Comparison of ENCODE assay signal across 8 mouse cellular contexts in the genomic region with DNA sequence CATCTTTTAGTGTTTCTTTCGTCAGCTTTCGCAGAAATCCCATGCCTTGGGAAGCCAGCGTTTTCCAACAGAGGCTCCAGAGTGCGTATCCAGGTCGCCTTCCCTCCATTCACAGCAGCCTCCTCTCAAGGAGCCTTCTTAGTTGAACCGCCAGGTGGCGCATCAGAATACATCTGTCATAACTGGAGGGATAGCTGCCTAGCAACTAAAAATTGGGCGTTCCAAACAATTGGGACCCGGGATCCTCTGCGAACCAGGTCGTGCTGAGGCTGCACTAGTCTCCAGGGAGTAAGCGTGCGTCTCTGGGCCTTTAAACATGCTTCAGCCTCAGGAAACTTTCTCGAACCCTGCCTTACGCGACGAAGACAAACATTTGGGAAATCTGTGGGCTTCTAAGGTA. TPM values are rescaled to one million over a fixed set of nuclear protein-coding genes. Genes with fewer than 3 reads are reported as not detected.
DNase-seq lines count a peak whose midpoint lies in the region; ATAC-seq lines count a peak whose summit lies in the region.

No protein-coding gene starts in this region.

- 4% methylated on average over 17 of the region's 17 CpGs for WGBS in intestine, embryonic 14.5 days

- H3K27me3 ChIP-seq in intestine, embryonic 14.5 days (replicated peaks; ENCODE audit: control insufficient read depth, insufficient read depth, low read length) = peaks cover 19% of the 10 kb centered on the region

- peaks cover 7% of the 10 kb centered on the region; the same call in 1 of the 2 replicates for H3K4me1 ChIP-seq in intestine, embryonic 14.5 days (replicated peaks; ENCODE audit: control insufficient read depth, insufficient read depth, low read length)

- peak; percentile 56 for ATAC-seq in intestine, embryonic 14.5 days (replicated peaks; ENCODE audit: low FRiP score, low TSS enrichment, low read depth)

- 0 out of 2 replicates have a peak overlapping the region, but pooled peaks have one; percentile 2 for H3K4me3 ChIP-seq in intestine, embryonic 14.5 days (ENCODE audit: low read depth, low read length)

- no peaks in the 10 kb centered on the region for H3K36me3 ChIP-seq in intestine, embryonic 14.5 days (ENCODE audit: control insufficient read depth, insufficient read depth, low read length)

- H3K4me2 ChIP-seq in intestine, embryonic 14.5 days (ENCODE audit: low read length) = peak overlapping the region; percentile 42

- H3K9me3 ChIP-seq in intestine, embryonic 14.5 days (ENCODE audit: control insufficient read depth, low read length) = no peaks in the 10 kb centered on the region

- H3K27ac ChIP-seq in intestine, embryonic 14.5 days (ENCODE audit: low read depth) = no peak overlapping the region

- no peak overlapping the region for H3K9ac ChIP-seq in intestine, embryonic 14.5 days (ENCODE audit: low read length)

- peak; percentile 78 to 79 for DNase-seq in adrenal gland, adult 18-20 months (ENCODE audit: low spot score in 2 of 2)
- peak; percentile 95 for DNase-seq in embryo, embryonic 10.5 days (ENCODE audit: low spot score)
- peak; percentile 69 for DNase-seq in gastrocnemius, postnatal 25 days
- DNase-seq in intestine, embryonic 14.5 days (ENCODE audit: low spot score) = peak; percentile 89
- DNase-seq in left cerebral cortex, postnatal 14 days (ENCODE audit: low spot score in 2 of 2) = peak; percentile 92 to 94
- peak; percentile 93 for DNase-seq in mesoderm, embryonic 11.5 days (ENCODE audit: low read depth, low spot score)
- peak; percentile 87 for DNase-seq in right cerebral cortex, postnatal 25 days
- DNase-seq in urinary bladder, postnatal 36 days (ENCODE audit: low spot score in 2 of 2) = peak; percentile 75 to 77

- intact Hi-C loops in left cerebral cortex, postnatal 14 days (cut with DNase I) = no loop called here

RNA-seq across cellular contexts. Expression of gene 5330417C22Rik, which starts 1.0 kb away (rescaled TPM):
- total RNA-seq in adrenal gland, adult 18-20 months (2021) = 1 to 10 TPM; 1.8 to 4.0 TPM
- not detected for total RNA-seq in gastrocnemius, postnatal 25 days (2021)
- polyA plus RNA-seq in intestine, embryonic 14.5 days (2014; fragmentation: Nextera tagmentation; extraction: Ambion mirVana) = 1.2 and 9.5 TPM in 2 replicates
- total RNA-seq in left cerebral cortex, postnatal 14 days (2021) = 10 to 100 TPM; 26.9 to 31.9 TPM

RNA-seq across cellular contexts. Expression of gene 1700013F07Rik, which starts 3.4 kb away (rescaled TPM):
- not detected for total RNA-seq in adrenal gland, adult 18-20 months (2021)
- not detected for total RNA-seq in gastrocnemius, postnatal 25 days (2021)
- not detected in 2 replicates for polyA plus RNA-seq in intestine, embryonic 14.5 days (2014; fragmentation: Nextera tagmentation; extraction: Ambion mirVana)
- total RNA-seq in left cerebral cortex, postnatal 14 days (2021) = 1 to 10 TPM; 1.4 to 1.8 TPM

RNA-seq across cellular contexts. Expression of gene Tmem167b, which starts 25.0 kb away (rescaled TPM):
- total RNA-seq in adrenal gland, adult 18-20 months (2021) = 10 to 100 TPM; 55.7 to 59.4 TPM
- total RNA-seq in gastrocnemius, postnatal 25 days (2021) = 10 to 100 TPM; 13.0 to 15.1 TPM
- polyA plus RNA-seq in intestine, embryonic 14.5 days (2014; fragmentation: Nextera tagmentation; extraction: Ambion mirVana) = 34.9 and 37.9 TPM in 2 replicates
- 10 to 100 TPM; 36.3 to 39.0 TPM for total RNA-seq in left cerebral cortex, postnatal 14 days (2021)

RNA-seq across cellular contexts. Expression of gene Taf13, which starts 34.2 kb away (rescaled TPM):
- 10 to 100 TPM; 29.2 to 30.5 TPM for total RNA-seq in adrenal gland, adult 18-20 months (2021)
- 10 to 100 TPM; 17.6 to 18.3 TPM for total RNA-seq in gastrocnemius, postnatal 25 days (2021)
- polyA plus RNA-seq in intestine, embryonic 14.5 days (2014; fragmentation: Nextera tagmentation; extraction: Ambion mirVana) = 35.9 and 38.1 TPM in 2 replicates
- total RNA-seq in left cerebral cortex, postnatal 14 days (2021) = 10 to 100 TPM; 30.2 to 36.0 TPM

RNA-seq across cellular contexts. Expression of gene Wdr47, which starts 53.8 kb away (rescaled TPM):
- 10 to 100 TPM in 1 of 2 experiments, 1 to 10 TPM in 1; 8.3 to 11.0 TPM for total RNA-seq in adrenal gland, adult 18-20 months (2021)
- 1 to 10 TPM; 3.0 to 6.4 TPM for total RNA-seq in gastrocnemius, postnatal 25 days (2021)
- polyA plus RNA-seq in intestine, embryonic 14.5 days (2014; fragmentation: Nextera tagmentation; extraction: Ambion mirVana) = 10.8 and 11.2 TPM in 2 replicates
- total RNA-seq in left cerebral cortex, postnatal 14 days (2021) = 100 to 1,000 TPM; 131 to 147 TPM

Comparison
In these comparisons a context has a peak if more than half of its experiments do, and no peak if none do; other contexts are left out.
1. RNA of gene 5330417C22Rik, which starts 1.0 kb away (total RNA-seq): 26.9 to 31.9 TPM in left cerebral cortex, postnatal 14 days; 1.8 to 4.0 TPM in adrenal gland, adult 18-20 months and not detected in gastrocnemius, postnatal 25 days; every median in the first group is over 4 times any median in the second.
2. Peak in every context shown above with its lines, with median percentiles within 50 percentile points of each other: DNase-seq.